Mouse (Mus musculus): Measurements from ENCODE around the gene Rnd3. TPM values are rescaled to one million over a fixed set of nuclear protein-coding genes. Genes with fewer than 3 reads are reported as not detected.

Rnd3 gene
- total RNA-seq (2014; fragmentation: Nextera tagmentation) (not detected in 2 replicates), total RNA-seq (2017) (0.22 TPM in 1 of 2 replicates, not detected in the other), polyA plus RNA-seq (2012) (not detected in 2 replicates)

DNA sequence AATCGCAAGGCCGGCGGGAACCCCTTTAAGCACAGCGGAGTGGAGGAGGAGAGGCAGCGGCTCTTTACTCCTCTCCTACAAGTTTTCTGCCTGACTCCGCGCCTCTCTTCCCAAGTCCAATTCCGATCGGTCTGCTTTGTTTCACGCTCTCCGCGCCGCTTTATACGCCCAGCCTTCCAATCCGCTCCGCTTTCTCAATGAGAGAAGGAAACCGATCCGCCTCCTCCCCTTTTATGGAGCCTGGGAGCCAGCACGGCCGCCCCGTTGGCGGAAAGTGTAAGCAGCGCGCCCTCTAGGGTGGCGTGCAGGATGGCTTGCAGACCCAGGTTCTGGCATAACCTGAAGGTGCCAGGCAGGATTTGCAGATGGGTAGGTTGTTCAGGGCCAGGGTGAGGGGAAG is at the start of gene Rnd3:
TSS of gene Rnd3 (minus strand) at position 137 of the 400 bp plus-strand sequence.
- H3K4me1 ChIP-seq (ENCODE audit: insufficient read depth, low read depth, low read length), result no peaks in the 10 kb centered on the region
- no peak for TF ChIP-seq GATA2 (IDR thresholded peaks at IDR 0.05; ENCODE audit: borderline replicate concordance, low read depth, low read length)
- TF ChIP-seq TAL1 (conservative IDR thresholded peaks at IDR 0.05; ENCODE audit: low read depth, low read length), result no peak
- TF ChIP-seq POLR2AphosphoS5 (IDR thresholded peaks at IDR 0.05; ENCODE audit: insufficient replicate concordance, low read depth, low read length), result no peak
- no peak for TF ChIP-seq CTCF (IDR thresholded peaks at IDR 0.05; ENCODE audit: low read depth, low read length)
- no peak for TF ChIP-seq GATA1 (IDR thresholded peaks at IDR 0.05; ENCODE audit: borderline replicate concordance, low read length)
- peaks cover 40% of the 10 kb centered on the region for H3K9me3 ChIP-seq (replicated peaks)
- no peak for ATAC-seq (ENCODE audit: extremely low read depth, insufficient number of reproducible peaks, low FRiP score, poor library complexity, severe bottlenecking)
- H3K27me3 ChIP-seq (ENCODE audit: insufficient read depth, low read length), result no peaks in the 10 kb centered on the region
- no peak within 1 kb of the TSS; the same call in 1 of the 2 replicates for H3K4me3 ChIP-seq (ENCODE audit: low read depth, low read length)
- no peaks in the 10 kb centered on the region for H3K36me3 ChIP-seq (replicated peaks)
- DNase-seq (ENCODE audit: low spot score), result no peak

DNA sequence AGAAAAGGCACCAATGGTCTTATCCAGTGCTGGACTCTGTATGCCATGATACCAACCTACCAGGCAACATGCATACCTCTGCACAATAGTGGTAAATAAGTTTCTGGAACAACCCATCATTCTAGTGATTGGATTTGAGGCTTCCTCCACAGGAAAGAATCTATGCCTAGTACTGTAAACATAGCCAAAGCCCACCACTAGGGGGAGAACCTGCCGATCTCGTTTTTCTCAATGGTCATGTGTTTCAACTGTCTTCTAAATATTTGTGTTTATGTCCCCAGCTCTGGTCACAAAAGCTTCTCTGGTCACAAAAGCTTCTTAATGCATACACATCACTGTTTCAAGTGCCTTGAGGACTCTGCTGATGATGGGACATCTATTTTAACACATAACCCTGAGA is 43.4 kb upstream of the Rnd3 start:
- TF ChIP-seq CTCF (IDR thresholded peaks at IDR 0.05; ENCODE audit: low read depth, low read length) (0 out of 2 replicates have a peak, but pooled peaks have one; percentile 2), GATA1 (IDR thresholded peaks at IDR 0.05; ENCODE audit: borderline replicate concordance, low read length) (no peak), GATA2 (IDR thresholded peaks at IDR 0.05; ENCODE audit: borderline replicate concordance, low read depth, low read length) (no peak)
- Histone ChIP-seq H3K4me1 (ENCODE audit: insufficient read depth, low read depth, low read length) (no peaks in the 10 kb centered on the region), H3K36me3 (replicated peaks) (no peaks in the 10 kb centered on the region), H3K9me3 (replicated peaks) (no peaks in the 10 kb centered on the region), H3K4me3 (ENCODE audit: low read depth, low read length) (no peak overlapping the region), H3K27me3 (ENCODE audit: insufficient read depth, low read length) (no peaks in the 10 kb centered on the region)
- ATAC-seq (ENCODE audit: extremely low read depth, insufficient number of reproducible peaks, low FRiP score, poor library complexity, severe bottlenecking), result no peak
- DNase-seq (ENCODE audit: low spot score), result no peak

DNA sequence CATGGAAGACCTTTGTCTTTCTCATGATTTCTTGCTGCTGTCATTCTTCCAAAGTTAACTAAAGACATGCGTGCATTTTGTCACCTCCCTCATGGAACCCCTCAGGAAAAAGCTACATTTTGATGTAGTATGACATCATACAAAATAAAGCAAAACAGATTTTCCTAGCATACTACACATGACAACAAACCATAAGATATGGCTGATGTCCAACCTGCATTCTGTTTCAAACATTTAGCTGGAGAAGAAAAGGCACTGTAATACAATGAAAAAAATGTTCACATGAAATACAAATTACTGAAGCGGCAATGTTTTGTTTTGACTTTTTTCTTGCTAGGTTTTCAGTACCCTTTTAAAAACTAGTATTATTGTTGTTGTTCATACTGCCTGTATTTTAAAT is 36.9 kb upstream of the Rnd3 start:
- H3K9me3 ChIP-seq (replicated peaks), result no peaks in the 10 kb centered on the region
- DNase-seq (ENCODE audit: low spot score) (no peak), ATAC-seq (ENCODE audit: extremely low read depth, insufficient number of reproducible peaks, low FRiP score, poor library complexity, severe bottlenecking) (no peak)
- H3K4me1 ChIP-seq (ENCODE audit: insufficient read depth, low read depth, low read length), result no peaks in the 10 kb centered on the region
- H3K27me3 ChIP-seq (ENCODE audit: insufficient read depth, low read length), result no peaks in the 10 kb centered on the region
- TF ChIP-seq TAL1 (conservative IDR thresholded peaks at IDR 0.05; ENCODE audit: low read depth, low read length) (no peak), GATA2 (IDR thresholded peaks at IDR 0.05; ENCODE audit: borderline replicate concordance, low read depth, low read length) (no peak), GATA1 (IDR thresholded peaks at IDR 0.05; ENCODE audit: borderline replicate concordance, low read length) (no peak), POLR2AphosphoS5 (IDR thresholded peaks at IDR 0.05; ENCODE audit: insufficient replicate concordance, low read depth, low read length) (no peak), CTCF (IDR thresholded peaks at IDR 0.05; ENCODE audit: low read depth, low read length) (no peak)
- no peaks in the 10 kb centered on the region for H3K36me3 ChIP-seq (replicated peaks)
- H3K4me3 ChIP-seq (ENCODE audit: low read depth, low read length), result no peak overlapping the region

DNA sequence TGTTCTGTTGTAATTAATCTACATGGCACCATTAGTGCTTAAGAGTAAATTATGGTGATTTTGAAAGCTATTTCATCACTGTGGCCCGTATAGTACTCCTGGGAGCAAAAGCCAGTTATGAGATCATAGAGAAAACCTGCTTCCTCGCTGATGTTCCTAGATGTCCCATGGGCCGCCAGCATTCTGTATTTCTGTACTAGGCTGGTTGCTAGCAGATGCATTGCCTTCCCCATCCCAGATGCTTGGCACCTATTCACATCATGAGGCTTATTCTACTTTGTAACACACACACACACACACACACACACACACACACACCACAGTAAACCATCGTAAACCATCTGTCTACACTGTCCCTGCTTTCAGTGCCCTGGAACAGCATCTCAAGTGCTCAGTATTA is 34.1 kb upstream of the Rnd3 start:
- TF ChIP-seq GATA2 (IDR thresholded peaks at IDR 0.05; ENCODE audit: borderline replicate concordance, low read depth, low read length), result no peak
- TF ChIP-seq GATA1 (IDR thresholded peaks at IDR 0.05; ENCODE audit: borderline replicate concordance, low read length), result no peak
- TF ChIP-seq POLR2AphosphoS5 (IDR thresholded peaks at IDR 0.05; ENCODE audit: insufficient replicate concordance, low read depth, low read length), result no peak
- no peak for TF ChIP-seq CTCF (IDR thresholded peaks at IDR 0.05; ENCODE audit: low read depth, low read length)
- no peak for TF ChIP-seq TAL1 (conservative IDR thresholded peaks at IDR 0.05; ENCODE audit: low read depth, low read length)
- H3K4me3 ChIP-seq (ENCODE audit: low read depth, low read length), result no peak overlapping the region
- no peak for ATAC-seq (ENCODE audit: extremely low read depth, insufficient number of reproducible peaks, low FRiP score, poor library complexity, severe bottlenecking)
- H3K27me3 ChIP-seq (ENCODE audit: insufficient read depth, low read length), result no peaks in the 10 kb centered on the region
- no peak for DNase-seq (ENCODE audit: low spot score)
- H3K9me3 ChIP-seq (replicated peaks), result no peaks in the 10 kb centered on the region; the same call in 1 of the 2 replicates
- H3K4me1 ChIP-seq (ENCODE audit: insufficient read depth, low read depth, low read length), result no peaks in the 10 kb centered on the region
- H3K36me3 ChIP-seq (replicated peaks), result no peaks in the 10 kb centered on the region

DNA sequence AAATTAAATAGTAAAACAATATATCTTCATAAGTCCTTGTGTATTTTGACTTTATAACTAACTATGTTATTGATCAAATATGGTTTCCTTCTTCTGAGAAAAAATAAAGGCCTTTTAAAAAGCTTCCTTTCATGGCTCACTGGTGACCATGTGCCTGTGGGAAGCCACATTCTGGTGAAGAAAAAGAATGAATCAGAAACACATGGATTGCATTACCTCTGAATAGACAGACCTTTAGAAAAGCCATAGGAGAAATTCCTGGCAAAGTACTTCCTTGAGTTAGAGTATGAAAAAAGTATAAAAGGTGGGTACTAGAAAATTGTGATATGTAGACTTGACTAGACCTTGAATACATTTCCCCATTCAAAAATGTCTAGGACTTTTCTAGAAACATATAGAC is 32.5 kb upstream of the Rnd3 start:
- Histone ChIP-seq H3K27me3 (ENCODE audit: insufficient read depth, low read length) (no peaks in the 10 kb centered on the region), H3K9me3 (replicated peaks) (no peaks in the 10 kb centered on the region; the same call in 1 of the 2 replicates), H3K4me1 (ENCODE audit: insufficient read depth, low read depth, low read length) (no peaks in the 10 kb centered on the region), H3K4me3 (ENCODE audit: low read depth, low read length) (no peak overlapping the region), H3K36me3 (replicated peaks) (no peaks in the 10 kb centered on the region)
- TF ChIP-seq GATA1 (IDR thresholded peaks at IDR 0.05; ENCODE audit: borderline replicate concordance, low read length) (no peak), GATA2 (IDR thresholded peaks at IDR 0.05; ENCODE audit: borderline replicate concordance, low read depth, low read length) (no peak), CTCF (IDR thresholded peaks at IDR 0.05; ENCODE audit: low read depth, low read length) (no peak)
- no peak for ATAC-seq (ENCODE audit: extremely low read depth, insufficient number of reproducible peaks, low FRiP score, poor library complexity, severe bottlenecking)
- DNase-seq (ENCODE audit: low spot score), result no peak

DNA sequence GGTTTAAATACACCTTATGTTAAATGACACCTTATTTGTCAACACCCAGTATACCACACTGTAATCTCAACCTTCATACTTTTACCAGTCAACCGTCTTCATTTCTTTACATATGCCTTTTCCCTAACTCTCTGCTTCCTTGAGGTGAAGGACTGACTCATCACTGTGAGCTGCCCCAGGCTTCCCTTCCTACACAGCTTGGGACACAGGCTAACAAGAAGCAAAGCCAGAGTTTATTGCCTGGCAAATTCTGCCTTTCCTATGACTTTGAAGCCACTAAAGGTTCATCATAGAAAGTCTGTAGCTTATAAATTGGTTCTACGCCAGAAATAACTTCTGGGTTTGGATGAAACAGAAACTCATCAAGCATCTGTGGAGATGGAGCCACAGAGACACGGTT is 30.2 kb upstream of the Rnd3 start:
- Histone ChIP-seq H3K27me3 (ENCODE audit: insufficient read depth, low read length) (no peaks in the 10 kb centered on the region), H3K36me3 (replicated peaks) (no peaks in the 10 kb centered on the region), H3K9me3 (replicated peaks) (peaks cover 2% of the 10 kb centered on the region; the same call in 1 of the 2 replicates), H3K4me1 (ENCODE audit: insufficient read depth, low read depth, low read length) (no peaks in the 10 kb centered on the region), H3K4me3 (ENCODE audit: low read depth, low read length) (no peak overlapping the region)
- TF ChIP-seq POLR2AphosphoS5 (IDR thresholded peaks at IDR 0.05; ENCODE audit: insufficient replicate concordance, low read depth, low read length) (no peak), GATA2 (IDR thresholded peaks at IDR 0.05; ENCODE audit: borderline replicate concordance, low read depth, low read length) (no peak)
- no peak for DNase-seq (ENCODE audit: low spot score)
- no peak for ATAC-seq (ENCODE audit: extremely low read depth, insufficient number of reproducible peaks, low FRiP score, poor library complexity, severe bottlenecking)

DNA sequence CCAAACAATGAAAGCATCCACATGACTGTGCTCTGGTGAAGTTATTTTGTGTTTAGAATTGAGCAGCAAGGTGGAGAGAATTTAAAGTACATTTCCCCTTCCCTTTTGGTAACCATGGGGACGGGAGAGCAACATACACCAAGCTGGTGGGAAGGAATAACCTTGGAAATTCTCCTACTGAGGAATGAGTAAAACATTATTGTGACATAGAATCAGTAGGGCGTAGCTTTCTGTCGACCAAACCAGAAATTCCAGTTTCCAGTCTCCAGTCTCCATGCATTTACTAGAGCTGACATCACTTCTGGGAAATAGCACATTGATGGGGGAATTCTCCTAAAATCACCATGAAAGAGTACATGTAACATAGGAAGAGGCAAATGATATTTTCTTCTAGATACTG is 28.7 kb upstream of the Rnd3 start:
- H3K36me3 ChIP-seq (replicated peaks), result no peaks in the 10 kb centered on the region
- H3K4me1 ChIP-seq (ENCODE audit: insufficient read depth, low read depth, low read length), result no peaks in the 10 kb centered on the region
- no peak overlapping the region for H3K4me3 ChIP-seq (ENCODE audit: low read depth, low read length)
- no peaks in the 10 kb centered on the region for H3K27me3 ChIP-seq (ENCODE audit: insufficient read depth, low read length)
- DNase-seq (ENCODE audit: low spot score) (no peak), ATAC-seq (ENCODE audit: extremely low read depth, insufficient number of reproducible peaks, low FRiP score, poor library complexity, severe bottlenecking) (no peak)
- peaks cover 2% of the 10 kb centered on the region; the same call in 1 of the 2 replicates for H3K9me3 ChIP-seq (replicated peaks)
- TF ChIP-seq GATA2 (IDR thresholded peaks at IDR 0.05; ENCODE audit: borderline replicate concordance, low read depth, low read length) (no peak), POLR2AphosphoS5 (IDR thresholded peaks at IDR 0.05; ENCODE audit: insufficient replicate concordance, low read depth, low read length) (no peak), TAL1 (conservative IDR thresholded peaks at IDR 0.05; ENCODE audit: low read depth, low read length) (no peak), GATA1 (IDR thresholded peaks at IDR 0.05; ENCODE audit: borderline replicate concordance, low read length) (no peak), CTCF (IDR thresholded peaks at IDR 0.05; ENCODE audit: low read depth, low read length) (no peak)
